Mouse (Mus musculus) megakaryocyte, embryonic 14.5 days (primary cell): ENCODE data around the gene Ckap4.

Experiments
- FLI1 ChIP-seq: IDR thresholded peaks from 2 replicates; pipeline ENCODE4 v1.6.1; 2012; ENCODE audit warnings: low read length, inconsistent platforms, mixed read lengths
- GATA1 ChIP-seq: IDR thresholded peaks from 3 replicates; pipeline ENCODE4 v1.6.1; 2012; ENCODE audit warnings: mixed read lengths, low read length, inconsistent platforms, borderline replicate concordance

DNA sequence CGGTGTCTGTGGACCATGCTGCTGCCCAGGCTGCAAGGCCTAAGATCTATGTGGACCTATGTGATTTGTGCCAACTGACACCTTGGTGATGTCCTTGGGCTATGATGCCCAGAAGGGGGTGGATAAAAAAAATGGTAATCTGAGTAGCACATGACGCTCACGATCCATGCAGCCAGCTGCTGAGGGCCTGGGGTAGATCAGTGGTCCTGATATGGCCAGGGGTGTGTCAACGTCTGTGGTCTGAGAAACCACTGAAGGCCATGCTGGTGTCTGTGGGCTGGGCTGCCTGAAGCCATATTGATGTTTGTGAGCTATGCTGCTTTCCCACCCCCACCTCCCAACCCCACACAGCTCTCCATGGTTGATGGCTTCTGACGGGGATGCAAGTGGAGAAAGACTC, 43.7 kb downstream of the Ckap4 start:
- TF ChIP-seq GATA1 (no peak), FLI1 (no peak)
